Mouse (Mus musculus) embryonic fibroblast, embryonic 13.5 days (primary cell): ENCODE measurements around the gene Gpr4.

Experiments
- CTCF ChIP-seq: IDR thresholded peaks from 2 replicates; pipeline ENCODE4 v1.5.1; 2011; ENCODE audit warnings: mild to moderate bottlenecking, control low read depth, low read length, moderate library complexity, borderline replicate concordance; ENCODE audit not compliant: insufficient read depth
- POLR2A ChIP-seq: IDR thresholded peaks from 2 replicates; pipeline ENCODE4 v1.6.1; 2011; ENCODE audit warnings: low read depth, mild to moderate bottlenecking, control low read depth, low read length, moderate library complexity

GRCm38 (mm10) chr7:19230041-19230580 is 17.8 kb downstream of the Gpr4 start:
- TF ChIP-seq POLR2A (no peak), CTCF (no peak)
